12 mouse cellular contexts compared by ENCODE assay signal in genomic region chr8:117329167-117329566, GRCm38 (mm10).
A peak's percentile ranks its signal among the peaks of the same experiment; 100 is the strongest.
DNase-seq lines count a peak whose midpoint lies in the region; ATAC-seq and TF ChIP-seq lines count a peak whose summit lies in the region.
"Had no signal": no experiment of that assay in that cellular context is flagged by ENCODE, and none has a peak within 500 bp of the region (broad histone marks: within the 10 kb centered on the region; RNA-seq: fewer than 3 reads in every experiment).

No protein-coding gene starts in this region.

- H3K79me3 ChIP-seq in C2C12 (ENCODE audit: low read depth): peaks cover 7% of the 10 kb centered on the region

- H3K36me3 ChIP-seq in C2C12 (ENCODE audit: control insufficient read depth, insufficient read depth): no peaks in the 10 kb centered on the region
- no peaks in the 10 kb centered on the region; the same call in 1 of the 2 replicates for H3K36me3 ChIP-seq in intestine, postnatal 0 days (ENCODE audit: control insufficient read depth, insufficient read depth)
- H3K36me3 ChIP-seq: embryonic facial prominence, embryonic 12.5 days had no signal

- TF ChIP-seq CTCF in C2C12 (IDR thresholded peaks at IDR 0.05; ENCODE audit: control insufficient read depth, insufficient read depth, insufficient read length): no peak
- TF ChIP-seq CTCF in intestine, postnatal 0 days (IDR thresholded peaks at IDR 0.05; ENCODE audit: low read depth): no peak

- H3K4me1 ChIP-seq in intestine, postnatal 0 days (replicated peaks; ENCODE audit: control insufficient read depth, insufficient read depth, low read length): peaks cover 24% of the 10 kb centered on the region

- no peak overlapping the region for H3ac ChIP-seq in C2C12 (ENCODE audit: control insufficient read depth, insufficient read length, low read depth)

- H3K9ac ChIP-seq in intestine, postnatal 0 days (ENCODE audit: low read depth, low read length): no peak overlapping the region
- H3K9ac ChIP-seq: embryonic facial prominence, embryonic 12.5 days had no signal

- no peaks in the 10 kb centered on the region for H3K9me3 ChIP-seq in intestine, postnatal 0 days (ENCODE audit: control insufficient read depth)
- H3K9me3 ChIP-seq: embryonic facial prominence, embryonic 12.5 days had no signal

- no peak for ATAC-seq in intestine, postnatal 0 days
- ATAC-seq: activated CD4-positive, CD25-positive, alpha-beta regulatory T cell, adult 4 months had no signal

- H3K27ac ChIP-seq in intestine, postnatal 0 days (ENCODE audit: low read depth, low read length): peak overlapping the region; percentile 15; the same call in 1 of the 2 replicates
- H3K27ac ChIP-seq: embryonic facial prominence, embryonic 12.5 days had no signal

- 70% methylated on average over 9 of the region's 9 CpGs for WGBS in intestine, postnatal 0 days

- H3K4me2 ChIP-seq in intestine, postnatal 0 days (replicated peaks; ENCODE audit: low read depth): no peak overlapping the region
- H3K4me2 ChIP-seq: embryonic facial prominence, embryonic 12.5 days had no signal

- H3K79me2 ChIP-seq in C2C12 (ENCODE audit: control insufficient read depth, insufficient read depth): peaks cover 60% of the 10 kb centered on the region

- no peaks in the 10 kb centered on the region for H3K27me3 ChIP-seq in C2C12 (ENCODE audit: control insufficient read depth, insufficient read depth, insufficient read length)
- no peaks in the 10 kb centered on the region for H3K27me3 ChIP-seq in intestine, postnatal 0 days (replicated peaks; ENCODE audit: control insufficient read depth, insufficient read depth, low read length)
- H3K27me3 ChIP-seq: embryonic facial prominence, embryonic 12.5 days had no signal

- DNase-seq in layer of hippocampus, adult 9-10 months (ENCODE audit: low spot score): peak; percentile 33
- no peak for DNase-seq in layer of hippocampus, postnatal 10 days (ENCODE audit: low spot score in 2 of 2)
- peak; percentile 44 for DNase-seq in adipocyte (ENCODE audit: low spot score)
- DNase-seq in cerebellum, adult 9-11 months: no peak
- DNase-seq in spleen, postnatal 4 days (ENCODE audit: low spot score in 2 of 2): no peak
- DNase-seq: gastrocnemius, postnatal 25 days; retina, postnatal 1 day; thymus, adult 18-20 months had no signal

- H3K4me3 ChIP-seq in C2C12 (ENCODE audit: insufficient read depth, poor library complexity, severe bottlenecking): no peak overlapping the region
- H3K4me3 ChIP-seq in intestine, postnatal 0 days (ENCODE audit: low read depth, low read length): no peak overlapping the region
- H3K4me3 ChIP-seq: embryonic facial prominence, embryonic 12.5 days had no signal

TF ChIP-seq in C2C12, 6 proteins besides CTCF, POLR2A, EP300 and RAD21:
- TF ChIP-seq MYOD1 (IDR thresholded peaks at IDR 0.05; ENCODE audit: control insufficient read depth, insufficient read length, low read depth) (peak; percentile 5), USF1 (IDR thresholded peaks at IDR 0.05; ENCODE audit: low read depth) (no peak), CEBPB (IDR thresholded peaks at IDR 0.05; ENCODE audit: low read depth) (no peak), MAX (IDR thresholded peaks at IDR 0.05) (no peak), MYOG (IDR thresholded peaks at IDR 0.05; ENCODE audit: control insufficient read depth, extremely low read depth, insufficient read length) (no peak), FOSL1 (IDR thresholded peaks at IDR 0.05; ENCODE audit: insufficient read depth, low read length, poor library complexity, severe bottlenecking) (no peak)
TF ChIP-seq in C2C12: peak in this region for 1.

Comparison
In these comparisons a context has a peak if more than half of its experiments do, and no peak if none do; other contexts are left out.
1. DNase-seq: peak in layer of hippocampus, adult 9-10 months (single experiment) and adipocyte (single experiment); none in layer of hippocampus, postnatal 10 days (0 of 2), cerebellum, adult 9-11 months (single experiment) and spleen, postnatal 4 days (0 of 2).